Mouse (Mus musculus): ENCODE data around the gene Cacng7.

GRCm38 (mm10) chr7:3348326-3348725 is 15.6 kb downstream of the Cacng7 start:
- TF ChIP-seq POLR2A (IDR thresholded peaks at IDR 0.05; ENCODE audit: extremely low read depth, insufficient read depth, low read length) (no peak), CTCF (IDR thresholded peaks at IDR 0.05; ENCODE audit: extremely low read depth, insufficient read depth, low read length) (no peak)

All from cortical plate, adult 2 months (tissue).